ENCODE assay signal across 15 mouse cellular contexts in genomic region chr7:80636288-80636952, GRCm38 (mm10). TPM values are rescaled to one million over a fixed set of nuclear protein-coding genes. Genes with fewer than 3 reads are reported as not detected.
DNase-seq lines count a peak whose midpoint lies in the region; ATAC-seq and TF ChIP-seq lines count a peak whose summit lies in the region.
"Had no signal": no experiment of that assay in that cellular context is flagged by ENCODE, and none has a peak within 500 bp of the region (broad histone marks: within the 10 kb centered on the region; RNA-seq: fewer than 3 reads in every experiment).

No protein-coding gene starts in this region.

- no peaks in the 10 kb centered on the region for H3K9me3 ChIP-seq in embryonic facial prominence, embryonic 12.5 days
- H3K9me3 ChIP-seq in embryonic facial prominence, embryonic 10.5 days = no peaks in the 10 kb centered on the region
- no peaks in the 10 kb centered on the region for H3K9me3 ChIP-seq in hindbrain, postnatal 0 days (ENCODE audit: low read length)
- H3K9me3 ChIP-seq in hindbrain, embryonic 14.5 days (ENCODE audit: control insufficient read depth, low read length) = no peaks in the 10 kb centered on the region
- H3K9me3 ChIP-seq in G1E (replicated peaks) = no peaks in the 10 kb centered on the region
- H3K9me3 ChIP-seq in liver, postnatal 0 days (ENCODE audit: low read length) = no peaks in the 10 kb centered on the region
- no peaks in the 10 kb centered on the region for H3K9me3 ChIP-seq in midbrain, embryonic 13.5 days
- H3K9me3 ChIP-seq: liver, embryonic 15.5 days; midbrain, embryonic 10.5 days had no signal

- peaks cover 34% of the 10 kb centered on the region for H3K4me1 ChIP-seq in embryonic facial prominence, embryonic 12.5 days
- peaks cover 48% of the 10 kb centered on the region for H3K4me1 ChIP-seq in embryonic facial prominence, embryonic 10.5 days
- H3K4me1 ChIP-seq in hindbrain, postnatal 0 days (ENCODE audit: insufficient read depth, low read length) = peaks cover 26% of the 10 kb centered on the region
- peaks cover 25% of the 10 kb centered on the region for H3K4me1 ChIP-seq in hindbrain, embryonic 14.5 days (replicated peaks; ENCODE audit: control insufficient read depth, insufficient read depth, low read length)
- peaks cover 83% of the 10 kb centered on the region for H3K4me1 ChIP-seq in G1E (ENCODE audit: insufficient read depth, low read depth, low read length)
- peaks cover 44% of the 10 kb centered on the region for H3K4me1 ChIP-seq in liver, postnatal 0 days (ENCODE audit: insufficient read depth)
- peaks cover 22% of the 10 kb centered on the region for H3K4me1 ChIP-seq in midbrain, embryonic 13.5 days (replicated peaks)
- H3K4me1 ChIP-seq in lung, adult 2 months (ENCODE audit: control insufficient read depth, insufficient read depth, low read length) = peaks cover 34% of the 10 kb centered on the region

- no peaks in the 10 kb centered on the region for H3K27me3 ChIP-seq in embryonic facial prominence, embryonic 12.5 days
- no peaks in the 10 kb centered on the region for H3K27me3 ChIP-seq in embryonic facial prominence, embryonic 10.5 days (replicated peaks; ENCODE audit: low read depth, poor library complexity, severe bottlenecking)
- no peaks in the 10 kb centered on the region for H3K27me3 ChIP-seq in hindbrain, postnatal 0 days (ENCODE audit: insufficient read depth, low read length)
- H3K27me3 ChIP-seq in hindbrain, embryonic 14.5 days (ENCODE audit: control insufficient read depth, insufficient read depth, low read length) = no peaks in the 10 kb centered on the region
- no peaks in the 10 kb centered on the region for H3K27me3 ChIP-seq in G1E (ENCODE audit: insufficient read depth, low read length)
- H3K27me3 ChIP-seq in liver, postnatal 0 days (ENCODE audit: insufficient read depth, low read length) = no peaks in the 10 kb centered on the region
- H3K27me3 ChIP-seq in midbrain, embryonic 13.5 days = no peaks in the 10 kb centered on the region
- H3K27me3 ChIP-seq: liver, embryonic 15.5 days; Patski had no signal

- no peak for TF ChIP-seq EP300 in liver, postnatal 0 days (IDR thresholded peaks at IDR 0.05; ENCODE audit: low read depth)

- WGBS in embryonic facial prominence, embryonic 12.5 days = 55% methylated on average over 17 of the region's 17 CpGs
- WGBS in embryonic facial prominence, embryonic 10.5 days = 72% methylated on average over 17 of the region's 17 CpGs
- 54% methylated on average over 17 of the region's 17 CpGs for WGBS in hindbrain, postnatal 0 days
- 70% methylated on average over 17 of the region's 17 CpGs for WGBS in hindbrain, embryonic 14.5 days
- WGBS in liver, postnatal 0 days (ENCODE audit: insufficient replicate concordance) = 33% methylated on average over 17 of the region's 17 CpGs
- 84% methylated on average over 17 of the region's 17 CpGs for WGBS in midbrain, embryonic 13.5 days
- WGBS in lung, adult 2 months = 38% methylated on average over 17 of the region's 17 CpGs

- H3K36me3 ChIP-seq in embryonic facial prominence, embryonic 12.5 days = no peaks in the 10 kb centered on the region
- H3K36me3 ChIP-seq in embryonic facial prominence, embryonic 10.5 days (replicated peaks) = no peaks in the 10 kb centered on the region
- H3K36me3 ChIP-seq in hindbrain, postnatal 0 days (ENCODE audit: insufficient read depth, low read length) = no peaks in the 10 kb centered on the region
- no peaks in the 10 kb centered on the region for H3K36me3 ChIP-seq in hindbrain, embryonic 14.5 days (replicated peaks; ENCODE audit: control insufficient read depth, insufficient read depth)
- H3K36me3 ChIP-seq in G1E (replicated peaks) = peaks cover 41% of the 10 kb centered on the region
- no peaks in the 10 kb centered on the region for H3K36me3 ChIP-seq in liver, postnatal 0 days (replicated peaks; ENCODE audit: insufficient read depth, low read length)
- no peaks in the 10 kb centered on the region for H3K36me3 ChIP-seq in midbrain, embryonic 13.5 days
- H3K36me3 ChIP-seq: liver, embryonic 15.5 days; midbrain, embryonic 10.5 days had no signal

- DNase-seq in embryonic facial prominence, embryonic 10.5 days (ENCODE audit: low spot score) = no peak
- peak; percentile 21 for DNase-seq in hindbrain, postnatal 0 days (ENCODE audit: low spot score)
- DNase-seq in hindbrain, embryonic 14.5 days (ENCODE audit: low spot score) = no peak
- peak; percentile 19 for DNase-seq in G1E (ENCODE audit: low spot score)
- no peak for DNase-seq in liver, postnatal 0 days
- DNase-seq in lung, adult 2 months = no peak
- DNase-seq: adrenal gland, postnatal 25 days; cerebellum, adult 8-10 months; spleen, adult 18-20 months had no signal

- H3K4me2 ChIP-seq in embryonic facial prominence, embryonic 12.5 days (replicated peaks) = no peak overlapping the region
- no peak overlapping the region for H3K4me2 ChIP-seq in hindbrain, postnatal 0 days (ENCODE audit: low read depth, low read length)
- no peak overlapping the region for H3K4me2 ChIP-seq in hindbrain, embryonic 14.5 days (replicated peaks)
- no peak overlapping the region for H3K4me2 ChIP-seq in liver, postnatal 0 days (ENCODE audit: low read depth, low read length)
- H3K4me2 ChIP-seq in midbrain, embryonic 13.5 days (replicated peaks) = no peak overlapping the region
- H3K4me2 ChIP-seq: liver, embryonic 15.5 days had no signal

- no peak for ATAC-seq in embryonic facial prominence, embryonic 12.5 days (ENCODE audit: insufficient number of reproducible peaks, insufficient read depth, low FRiP score, low TSS enrichment)
- no peak for ATAC-seq in hindbrain, postnatal 0 days
- ATAC-seq in hindbrain, embryonic 14.5 days (ENCODE audit: low FRiP score) = no peak
- ATAC-seq in G1E (ENCODE audit: extremely low read depth, insufficient number of reproducible peaks, low FRiP score, poor library complexity, severe bottlenecking) = peak; percentile 30; the same call in 1 of the 2 replicates
- ATAC-seq in liver, postnatal 0 days = no peak; the same call in 1 of the 2 replicates
- ATAC-seq in midbrain, embryonic 13.5 days = no peak
- ATAC-seq: intestine, postnatal 0 days; Patski had no signal

- H3K4me3 ChIP-seq in embryonic facial prominence, embryonic 12.5 days = no peak overlapping the region
- no peak overlapping the region for H3K4me3 ChIP-seq in embryonic facial prominence, embryonic 10.5 days
- H3K4me3 ChIP-seq in hindbrain, postnatal 0 days (ENCODE audit: low read length) = no peak overlapping the region
- H3K4me3 ChIP-seq in hindbrain, embryonic 14.5 days (replicated peaks; ENCODE audit: low read length) = no peak overlapping the region
- peak overlapping the region; percentile 59; the same call in 1 of the 2 replicates for H3K4me3 ChIP-seq in G1E (ENCODE audit: low read depth, low read length)
- H3K4me3 ChIP-seq in liver, postnatal 0 days (ENCODE audit: low read depth, low read length) = no peak overlapping the region
- H3K4me3 ChIP-seq in midbrain, embryonic 13.5 days (replicated peaks) = no peak overlapping the region
- no peak overlapping the region for H3K4me3 ChIP-seq in lung, adult 2 months (replicated peaks; ENCODE audit: extremely low read depth, low read depth, low read length)
- H3K4me3 ChIP-seq: liver, embryonic 15.5 days; midbrain, embryonic 10.5 days had no signal

- no peak for TF ChIP-seq CTCF in hindbrain, postnatal 0 days (IDR thresholded peaks at IDR 0.05; ENCODE audit: low read depth)
- no peak for TF ChIP-seq CTCF in G1E (IDR thresholded peaks at IDR 0.05; ENCODE audit: low read depth, low read length)
- no peak for TF ChIP-seq CTCF in liver, postnatal 0 days (IDR thresholded peaks at IDR 0.05; ENCODE audit: low read depth)
- TF ChIP-seq CTCF in lung, adult 2 months (IDR thresholded peaks at IDR 0.05; ENCODE audit: insufficient read depth, low read length) = no peak

- no peak for TF ChIP-seq POLR2A in lung, adult 2 months (IDR thresholded peaks at IDR 0.05; ENCODE audit: borderline replicate concordance, extremely low read depth, low read depth, low read length)

- H3K9ac ChIP-seq in embryonic facial prominence, embryonic 12.5 days = no peak overlapping the region
- no peak overlapping the region for H3K9ac ChIP-seq in hindbrain, postnatal 0 days (replicated peaks; ENCODE audit: low read length)
- H3K9ac ChIP-seq in hindbrain, embryonic 14.5 days = no peak overlapping the region
- no peak overlapping the region for H3K9ac ChIP-seq in liver, postnatal 0 days (replicated peaks)
- no peak overlapping the region for H3K9ac ChIP-seq in midbrain, embryonic 13.5 days (replicated peaks)
- H3K9ac ChIP-seq: liver, embryonic 15.5 days had no signal

- 0 out of 2 replicates have a peak overlapping the region, but pooled peaks have one; percentile 36 for H3K27ac ChIP-seq in embryonic facial prominence, embryonic 12.5 days
- no peak overlapping the region for H3K27ac ChIP-seq in embryonic facial prominence, embryonic 10.5 days (replicated peaks)
- no peak overlapping the region for H3K27ac ChIP-seq in hindbrain, postnatal 0 days
- no peak overlapping the region; the same call in 1 of the 2 replicates for H3K27ac ChIP-seq in hindbrain, embryonic 14.5 days
- peak overlapping the region; percentile 57 for H3K27ac ChIP-seq in liver, postnatal 0 days (ENCODE audit: low read depth)
- H3K27ac ChIP-seq in midbrain, embryonic 13.5 days = no peak overlapping the region
- H3K27ac ChIP-seq: liver, embryonic 15.5 days; midbrain, embryonic 10.5 days had no signal

RNA-seq across cellular contexts. Expression of gene Crtc3, which starts 52.3 kb away (rescaled TPM):
- 25.0 and 29.2 TPM in 2 replicates for polyA plus RNA-seq in embryonic facial prominence, embryonic 12.5 days (2016; fragmentation: Nextera tagmentation; extraction: Ambion mirVana)
- 9.0 and 11.2 TPM in 2 replicates for polyA plus RNA-seq in embryonic facial prominence, embryonic 10.5 days (2016; fragmentation: Nextera tagmentation; extraction: Ambion mirVana)
- total RNA-seq in hindbrain, postnatal 0 days (2014; rRNA removed) = 16.2 and 16.9 TPM in 2 replicates
- polyA plus RNA-seq in hindbrain, postnatal 0 days (2015; fragmentation: Nextera tagmentation; extraction: Ambion mirVana) = 15.1 and 17.2 TPM in 2 replicates
- 14.4 and 16.8 TPM in 2 replicates for polyA plus RNA-seq in hindbrain, embryonic 14.5 days (2014; fragmentation: Nextera tagmentation; extraction: Ambion mirVana)
- total RNA-seq in G1E (2014; fragmentation: Nextera tagmentation) (71.9 and 98.5 TPM in 2 replicates), G1E (2017) (12.3 and 13.6 TPM in 2 replicates)
- 25.6 and 34.4 TPM in 2 replicates for polyA plus RNA-seq in G1E (2012)
- 4.1 and 5.4 TPM in 2 replicates for polyA plus RNA-seq in liver, postnatal 0 days (2015; fragmentation: Nextera tagmentation; extraction: Ambion mirVana)
- polyA plus RNA-seq in midbrain, embryonic 13.5 days (2015; fragmentation: Nextera tagmentation; extraction: Ambion mirVana) = 12.4 and 13.1 TPM in 2 replicates
- polyA plus RNA-seq in lung, adult 2 months (2012; rRNA removed) = 26.3 and 27.9 TPM in 2 replicates

Comparison
In these comparisons a context has a peak if more than half of its experiments do, and no peak if none do; other contexts are left out.
1. H3K27ac ChIP-seq: peak in embryonic facial prominence, embryonic 12.5 days (single experiment) and liver, postnatal 0 days (single experiment); none in embryonic facial prominence, embryonic 10.5 days (single experiment), hindbrain, postnatal 0 days (single experiment), hindbrain, embryonic 14.5 days (single experiment) and midbrain, embryonic 13.5 days (single experiment).
2. DNase-seq: peak in hindbrain, postnatal 0 days (single experiment) and G1E (single experiment); none in embryonic facial prominence, embryonic 10.5 days (single experiment), hindbrain, embryonic 14.5 days (single experiment), liver, postnatal 0 days (single experiment) and lung, adult 2 months (single experiment).